Mouse (Mus musculus) retina, embryonic 14.5 days (tissue): ENCODE data around the gene Kif2b.

Experiments used
- DNase-seq: peaks from one replicate; pipeline ENCODE4 v3.0.0-alpha.2; 2015; ENCODE audit warnings: low spot score

The Kif2b gene

GRCm38 (mm10) chr11:91577317-91577716 lies at the start of gene Kif2b:
Gene Kif2b (minus strand): TSS chr11:91577558.
- peak; percentile 3 for DNase-seq

- DNase-seq = no peak
Observed at GRCm38 (mm10) chr11:91593088-91593487, 15.7 kb upstream of the Kif2b start.

GRCm38 (mm10) chr11:91576856-91577255 lies 502 bp downstream of the Kif2b start:
- DNase-seq = peak; percentile 64

- no peak for DNase-seq
Observed at GRCm38 (mm10) chr11:91575406-91575805, 2.0 kb downstream of the Kif2b start.

- no peak for DNase-seq
Observed at GRCm38 (mm10) chr11:91574477-91574876, 2.9 kb downstream of the Kif2b start.

- no peak for DNase-seq
Observed at GRCm38 (mm10) chr11:91530737-91531136, 46.6 kb downstream of the Kif2b start.
